Mouse (Mus musculus): ENCODE data around the gene Elovl4. TPM values are rescaled to one million over a fixed set of nuclear protein-coding genes. Genes with fewer than 3 reads are reported as not detected.

Elovl4 gene
- total and polyA plus RNA-seq, 3 experiments: 0.81 to 1.8 (median 1.6) TPM

Other genes starting within 250 kb of the Elovl4 start
- 1 to 10 TPM; 1.2 to 6.5 TPM for gene Ttk, start 28.4 kb upstream of the Elovl4 start, total RNA-seq (2021)
- gene Ttk, start 28.4 kb upstream of the Elovl4 start, polyA plus RNA-seq (2012; rRNA removed): 0.03 and 0.10 TPM in 2 replicates
- gene Bckdhb, start 118.9 kb upstream of the Elovl4 start, total RNA-seq (2021): 100 to 1,000 TPM; 100 to 104 TPM
- 19.8 and 20.7 TPM in 2 replicates for gene Bckdhb, start 118.9 kb upstream of the Elovl4 start, polyA plus RNA-seq (2012; rRNA removed)